Mouse (Mus musculus) ES-Bruce4 (cell line): ENCODE data around the gene Olfr545.

Experiments
- CTCF ChIP-seq: IDR thresholded peaks from one replicate; pipeline ENCODE4 v1.8.1; 2011; ENCODE audit warnings: low read depth, low read length
- POLR2A ChIP-seq: IDR thresholded peaks from one replicate; pipeline ENCODE4 v1.8.1; 2011; ENCODE audit warnings: low read length; ENCODE audit not compliant: insufficient read depth

GRCm38 (mm10) chr7:102517051-102517335, 17.6 kb upstream of the Olfr545 start:
- TF ChIP-seq POLR2A: no peak
- no peak for TF ChIP-seq CTCF
